Mouse (Mus musculus): ENCODE results near the gene Itgb7.

Itgb7 gene

DNA sequence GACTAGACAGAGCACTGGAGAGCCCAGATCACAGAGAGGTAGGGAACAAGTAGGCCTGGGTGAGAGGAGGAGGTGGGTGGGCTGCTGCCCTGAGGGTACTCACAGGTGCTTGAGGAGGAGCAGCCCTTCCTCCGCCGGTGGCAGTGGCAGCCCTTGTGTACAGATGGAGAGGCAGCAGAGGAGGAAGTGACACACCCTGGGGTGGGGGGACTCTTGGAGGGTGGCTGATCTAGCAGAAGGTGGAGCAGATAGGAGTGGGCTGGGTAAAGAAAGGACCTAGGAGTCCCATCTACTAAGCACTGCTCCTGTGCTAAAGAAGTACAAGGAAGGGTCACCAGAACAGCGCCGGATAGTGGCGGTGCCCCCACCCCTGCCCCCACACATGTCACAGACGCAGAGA, at the start of gene Itgb7:
Itgb7 (minus strand) TSS at position 197 of the 400 bp plus-strand sequence.
- DNase-seq (ENCODE audit: low spot score in 2 of 2): peak in 1 of 2 experiments; percentile 72

DNA sequence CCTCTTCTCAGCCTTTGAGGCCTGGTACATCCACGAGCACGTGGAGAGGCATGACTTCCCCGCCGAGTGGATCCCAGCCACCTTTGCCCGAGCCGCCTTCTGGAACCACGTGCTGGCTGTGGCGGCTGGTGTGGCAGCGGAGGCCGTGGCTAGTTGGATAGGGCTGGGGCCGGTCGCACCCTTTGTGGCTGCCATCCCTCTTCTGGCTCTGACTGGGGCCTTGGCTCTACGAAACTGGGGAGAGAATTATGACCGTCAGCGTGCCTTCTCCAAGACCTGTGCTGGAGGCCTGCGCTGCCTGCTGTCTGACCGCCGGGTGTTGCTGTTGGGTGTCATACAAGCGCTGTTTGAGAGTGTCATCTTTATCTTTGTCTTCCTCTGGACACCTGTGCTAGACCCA, 48.9 kb upstream of the Itgb7 start:
- DNase-seq (ENCODE audit: low spot score in 2 of 2): no peak

DNA sequence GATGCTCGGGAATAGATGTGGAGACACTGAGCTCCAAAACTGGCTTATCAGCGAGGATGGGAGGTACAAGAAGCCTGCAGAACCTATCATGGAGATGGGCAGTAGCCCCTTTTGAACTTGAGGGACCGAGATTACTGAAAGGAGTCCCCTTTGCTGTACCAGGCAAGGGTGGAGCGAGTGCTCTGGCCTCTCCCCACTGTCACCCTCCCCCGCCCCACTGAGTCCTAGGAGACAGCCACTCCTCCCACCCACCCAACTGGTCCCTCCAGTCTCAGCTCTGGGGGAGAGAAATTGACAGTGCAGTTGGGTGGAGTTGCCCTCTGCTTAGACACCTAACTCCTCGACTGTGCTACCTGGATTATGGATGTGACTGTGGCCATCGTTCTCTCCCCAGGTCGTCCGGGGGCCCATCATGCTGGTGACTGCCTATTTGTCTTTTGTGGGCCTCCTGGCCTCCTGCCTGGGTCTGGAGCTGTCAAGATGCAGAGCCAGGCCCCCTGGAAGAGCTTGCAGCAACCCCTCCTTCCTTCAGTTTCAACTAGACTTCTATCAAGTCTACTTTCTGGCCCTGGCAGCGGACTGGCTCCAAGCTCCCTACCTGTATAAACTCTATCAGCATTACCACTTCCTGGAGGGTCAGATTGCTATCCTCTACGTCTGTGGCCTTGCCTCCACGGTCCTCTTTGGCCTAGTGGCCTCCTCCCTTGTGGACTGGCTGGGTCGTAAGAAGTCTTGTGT, 48.2 kb upstream of the Itgb7 start:
- DNase-seq (ENCODE audit: low spot score in 2 of 2): peak in 1 of 2 experiments; percentile 26

DNA sequence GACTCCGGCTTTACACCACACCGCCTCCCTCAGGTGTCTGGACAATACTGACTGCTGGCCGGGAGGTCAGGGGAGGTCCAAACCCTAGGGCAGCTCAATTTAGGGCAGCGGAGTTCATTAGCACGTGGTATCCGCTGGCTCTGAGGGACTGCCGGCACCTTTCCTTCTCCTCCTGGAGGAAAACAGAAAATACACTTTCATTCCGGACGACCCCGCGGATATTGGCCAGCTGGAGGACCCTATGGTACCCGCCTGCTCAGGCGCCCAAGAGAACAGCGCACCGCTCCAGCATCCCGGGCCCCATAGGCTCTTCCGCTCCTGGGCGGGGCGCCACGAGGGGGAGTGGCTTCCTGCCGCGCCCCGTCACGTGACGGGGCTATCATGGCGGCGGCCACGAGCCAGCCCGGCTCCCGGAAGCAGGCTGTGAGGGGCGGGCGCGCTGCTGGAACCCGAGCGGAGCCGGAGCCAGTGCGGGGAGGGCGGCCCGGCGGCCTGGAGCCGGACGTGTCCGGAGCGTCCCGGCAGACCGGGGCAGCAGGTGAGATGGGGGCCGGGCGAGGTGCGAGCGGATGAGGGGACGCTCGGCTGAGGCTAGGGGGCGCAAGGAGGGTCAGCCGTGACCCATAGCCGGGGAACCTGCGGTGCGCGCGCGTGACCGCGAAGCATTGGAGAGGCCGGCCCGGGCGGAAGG, 47.5 kb upstream of the Itgb7 start, which contains the start of gene Mfsd5:
Mfsd5 (plus strand) TSS at position 363 of the 691 bp plus-strand sequence.
- DNase-seq (ENCODE audit: low spot score in 2 of 2): peak; percentile 78 to 92

DNA sequence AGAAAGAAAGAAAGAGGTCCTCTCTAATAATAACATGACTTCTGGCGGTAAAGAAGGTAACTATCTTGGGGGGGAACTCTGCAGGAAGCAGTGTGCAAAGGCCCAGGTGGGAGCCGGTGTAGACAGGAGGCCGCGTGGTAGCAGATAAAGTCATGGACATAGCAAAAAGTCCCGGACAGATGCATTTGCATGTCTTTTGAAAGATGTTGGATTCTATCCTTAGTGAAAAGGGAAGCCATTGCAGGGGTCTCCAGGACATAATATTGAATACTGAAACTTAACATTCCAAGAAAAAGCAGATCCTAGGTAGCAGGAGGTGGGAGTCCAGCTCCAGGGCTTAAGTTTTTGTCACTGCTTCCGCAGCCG, 47.0 kb upstream of the Itgb7 start:
- DNase-seq (ENCODE audit: low spot score in 2 of 2): no peak

- no peak for DNase-seq (ENCODE audit: low spot score in 2 of 2)
Observed at GRCm38 (mm10) chr15:102273982-102274716, 42.4 kb upstream of the Itgb7 start.

DNA sequence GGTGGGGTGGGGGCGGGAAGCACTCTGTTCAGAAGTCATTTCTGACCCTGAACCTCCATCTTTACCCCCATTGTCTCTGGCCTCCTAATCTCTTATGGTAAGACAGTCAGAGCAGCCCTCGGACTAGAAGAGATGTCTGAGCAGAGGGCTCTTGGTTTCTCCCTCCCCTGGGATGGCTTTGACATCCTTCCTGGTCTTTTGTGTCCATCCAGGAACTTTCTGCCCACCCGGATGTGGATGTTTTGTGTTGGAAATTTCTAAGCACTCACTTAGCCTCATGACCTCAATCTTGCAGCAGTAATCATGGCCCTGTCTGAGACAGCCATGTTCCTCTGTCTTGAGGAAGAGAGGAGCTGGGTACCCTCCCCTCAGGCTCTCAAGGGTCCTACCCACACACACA, 39.7 kb upstream of the Itgb7 start:
- DNase-seq (ENCODE audit: low spot score in 2 of 2): no peak

DNA sequence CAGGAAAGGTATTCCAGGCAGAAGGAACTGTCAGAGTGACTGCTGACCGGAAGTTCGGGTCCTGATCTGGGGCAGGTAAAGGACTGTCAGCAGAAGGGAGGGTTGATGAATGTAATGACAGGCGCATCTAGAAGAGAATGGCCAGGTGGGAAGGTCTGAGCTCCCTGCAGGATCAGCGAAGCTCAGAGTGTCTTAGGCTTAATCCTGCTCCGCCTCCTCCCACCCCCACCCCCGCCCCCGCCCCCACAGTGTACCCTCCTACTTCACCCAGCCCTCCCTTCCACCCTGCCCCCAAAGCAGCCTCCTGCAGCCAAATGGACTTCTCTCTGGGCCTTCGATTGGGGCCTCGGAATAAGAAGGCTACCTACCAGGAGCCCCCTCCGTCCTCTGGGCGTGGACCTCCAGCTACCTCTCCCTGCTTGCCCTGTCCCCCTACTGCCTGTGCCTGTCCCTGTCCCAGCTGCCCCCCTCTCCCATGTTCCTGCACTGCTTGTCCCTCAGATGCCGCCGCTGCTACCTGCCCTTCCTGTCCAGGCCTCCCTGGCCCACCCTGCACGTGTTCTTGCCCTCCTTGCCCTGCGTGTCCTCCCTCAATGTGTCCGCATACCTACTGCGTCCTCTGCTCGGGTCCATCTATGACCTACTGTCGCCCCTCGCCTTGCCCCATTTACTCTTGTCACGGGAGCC, 38.7 kb upstream of the Itgb7 start, which contains the start of gene Gm9918:
Gm9918 (plus strand) TSS at position 290 of the 687 bp plus-strand sequence.
- DNase-seq (ENCODE audit: low spot score in 2 of 2): no peak

GRCm38 (mm10) chr15:102265548-102265947, 33.8 kb upstream of the Itgb7 start:
- DNase-seq (ENCODE audit: low spot score in 2 of 2): no peak

- DNase-seq (ENCODE audit: low spot score in 2 of 2): no peak
Observed at GRCm38 (mm10) chr15:102263037-102263436, 31.3 kb upstream of the Itgb7 start.

- DNase-seq (ENCODE audit: low spot score in 2 of 2): no peak
Observed at GRCm38 (mm10) chr15:102262582-102262981, 30.8 kb upstream of the Itgb7 start.

GRCm38 (mm10) chr15:102258581-102259253, 27.0 kb upstream of the Itgb7 start:
- no peak for DNase-seq (ENCODE audit: low spot score in 2 of 2)

GRCm38 (mm10) chr15:102258076-102258470, 26.3 kb upstream of the Itgb7 start:
- no peak for DNase-seq (ENCODE audit: low spot score in 2 of 2)

GRCm38 (mm10) chr15:102257202-102258075, 25.7 kb upstream of the Itgb7 start, which contains the start of gene Rarg:
Rarg (minus strand) TSS chr15:102257517.
- DNase-seq (ENCODE audit: low spot score in 2 of 2): no peak

DNA sequence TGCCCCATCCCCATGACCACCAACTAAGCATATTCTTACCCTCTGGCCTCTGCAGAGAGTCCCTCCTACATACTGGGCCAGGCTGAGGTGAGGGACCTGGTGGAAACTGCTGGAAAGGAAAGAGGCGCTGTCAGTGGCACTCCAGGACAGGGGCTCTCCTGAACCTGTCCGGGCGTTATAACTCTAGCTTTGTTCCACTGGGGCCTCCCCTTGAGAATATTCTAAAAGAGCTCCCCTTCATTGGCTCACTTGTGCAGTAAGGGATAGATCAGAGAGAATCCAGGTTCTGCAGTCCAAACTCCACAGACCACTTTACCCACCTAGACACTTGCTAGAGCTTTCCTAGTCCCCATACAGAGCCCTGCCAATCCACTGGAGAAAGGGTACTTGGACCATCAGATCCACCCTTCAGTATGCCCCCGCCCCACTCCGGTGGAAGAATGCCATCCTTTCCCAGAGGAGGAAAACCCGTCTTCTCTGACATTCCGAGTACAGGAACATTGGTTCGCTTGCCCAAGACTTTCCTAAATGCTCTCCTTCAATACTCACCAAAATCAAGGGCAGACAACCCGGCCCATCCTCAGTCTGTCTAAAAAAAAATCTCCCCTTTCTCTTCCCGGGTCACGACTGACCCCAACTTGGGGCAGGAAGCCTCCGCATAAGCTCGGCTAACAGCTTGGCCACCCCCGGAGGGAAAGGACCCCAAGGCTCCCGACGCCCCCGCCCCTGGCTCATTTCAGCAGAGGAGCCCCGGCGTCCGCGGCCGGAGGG, 24.9 kb upstream of the Itgb7 start:
- DNase-seq (ENCODE audit: low spot score in 2 of 2): no peak

DNA sequence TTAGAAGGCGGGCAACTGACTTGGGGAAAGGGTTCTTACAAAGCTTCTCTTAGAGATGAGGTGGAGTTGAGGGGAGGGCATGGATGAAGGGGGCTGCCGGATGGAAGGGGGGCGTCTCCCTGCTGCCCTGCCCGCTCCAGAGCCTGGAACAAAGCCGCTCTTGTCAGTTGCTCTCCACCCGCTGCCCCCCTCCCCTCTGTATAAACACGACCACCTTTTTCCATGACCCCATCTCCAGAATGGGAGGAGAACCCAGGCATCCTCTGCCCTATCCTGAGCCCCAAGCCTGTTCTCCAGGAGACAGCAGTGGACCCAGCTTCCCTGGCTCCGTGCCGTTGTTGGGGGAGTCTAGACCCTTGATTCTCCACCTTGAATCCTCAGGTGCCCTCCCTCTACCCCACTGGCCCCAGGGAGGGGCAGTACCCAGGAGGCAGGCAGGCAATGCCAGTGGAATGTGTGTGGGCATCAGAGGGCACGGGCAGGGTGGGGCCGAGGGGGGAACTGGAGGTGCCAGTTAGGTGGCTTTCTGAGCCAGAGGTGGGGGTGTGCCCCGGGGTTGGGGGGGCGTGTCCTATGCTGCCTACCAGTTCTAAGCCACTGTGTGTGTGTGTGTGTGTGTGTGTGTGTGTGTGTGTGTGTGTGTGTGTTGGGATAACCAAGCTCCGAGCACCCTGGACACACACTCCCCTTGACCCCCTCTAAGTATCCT, 24.0 kb upstream of the Itgb7 start:
- DNase-seq (ENCODE audit: low spot score in 2 of 2): no peak

DNA sequence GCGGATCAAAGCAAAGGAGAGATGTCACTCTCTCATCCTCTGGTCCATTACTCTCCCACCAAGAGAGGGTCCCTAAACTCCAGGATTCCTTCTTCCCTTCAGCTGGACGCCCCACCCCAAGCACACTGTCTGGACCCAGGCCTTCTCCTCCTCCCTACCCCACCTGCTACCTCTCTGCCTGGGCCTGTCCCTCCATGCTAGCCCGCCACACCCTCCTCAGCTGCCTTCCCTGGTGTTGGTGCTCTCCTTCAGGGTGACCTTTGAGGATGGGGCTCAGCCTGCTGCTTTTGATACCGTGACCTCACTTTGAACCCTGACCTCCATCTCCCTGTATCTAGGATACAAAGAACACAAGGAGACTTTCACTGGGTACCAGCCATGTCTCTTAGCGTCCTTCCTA, 18.8 kb upstream of the Itgb7 start:
- no peak for DNase-seq (ENCODE audit: low spot score in 2 of 2)

DNA sequence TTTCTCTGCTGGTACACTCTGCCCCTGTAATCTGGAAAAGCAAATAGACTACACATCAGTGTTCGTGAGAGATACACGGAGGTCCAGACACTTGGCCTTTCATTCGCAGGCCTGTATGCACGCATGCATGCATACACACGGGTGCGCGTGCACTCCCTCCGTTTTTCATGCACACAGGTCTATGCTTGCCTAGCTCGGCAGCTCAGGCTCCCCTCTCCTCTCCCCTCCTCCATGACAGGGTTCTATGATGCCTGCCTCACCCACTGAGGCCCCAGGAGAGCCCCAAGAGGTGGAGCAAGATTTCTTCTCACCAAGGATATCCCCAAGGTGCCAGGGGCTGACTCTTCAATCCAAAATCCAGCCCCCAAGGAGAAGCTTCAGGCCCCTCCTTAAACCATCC, 18.2 kb upstream of the Itgb7 start:
- no peak for DNase-seq (ENCODE audit: low spot score in 2 of 2)

GRCm38 (mm10) chr15:102249251-102249691, 17.5 kb upstream of the Itgb7 start:
- DNase-seq (ENCODE audit: low spot score in 2 of 2): no peak

Data from spleen, postnatal 10 days (tissue).